Mouse (Mus musculus) liver, embryonic 14.5 days (tissue): ENCODE measurements around the gene Slc43a2.

Source experiments
- CTCF ChIP-seq: IDR thresholded peaks from 2 replicates; pipeline ENCODE4 v1.5.1; 2016; ENCODE audit warnings: antibody characterized with exemption, low read depth, control low read depth
- EP300 ChIP-seq: IDR thresholded peaks from 2 replicates; pipeline ENCODE4 v1.6.1; 2016; ENCODE audit warnings: antibody characterized with exemption, low read depth

- no peak for TF ChIP-seq EP300
- TF ChIP-seq CTCF, result no peak
These were observed 19.0 kb upstream of the Slc43a2 start for GRCm38 (mm10) chr11:75512301-75513018.
